9 mouse cellular contexts compared by ENCODE assay signal in genomic region chr4:137164933-137165332, GRCm38 (mm10).
A peak's percentile ranks its signal among the peaks of the same experiment; 100 is the strongest.
DNase-seq lines count a peak whose midpoint lies in the region; ATAC-seq lines count a peak whose summit lies in the region.
"Had no signal": no experiment of that assay in that cellular context is flagged by ENCODE, and none has a peak within 500 bp of the region (broad histone marks: within the 10 kb centered on the region; RNA-seq: fewer than 3 reads in every experiment).

No protein-coding gene starts in this region.

- H3K4me3 ChIP-seq in heart, embryonic 14.5 days (ENCODE audit: control insufficient read depth in 1 of 2, insufficient read depth in 1 of 2, low read depth in 1 of 2, low read length in 2 of 2): peak overlapping the region; percentile 4 to 14; a peak in 1 of 4 replicates
- H3K4me3 ChIP-seq in forebrain, embryonic 14.5 days (ENCODE audit: low read depth, low read length): 0 out of 2 replicates have a peak overlapping the region, but pooled peaks have one; percentile 6
- H3K4me3 ChIP-seq in midbrain, embryonic 14.5 days (replicated peaks; ENCODE audit: low read depth, low read length): peak overlapping the region; percentile 18; the same call in 1 of the 2 replicates

- DNase-seq in heart, postnatal 25 days (ENCODE audit: low spot score): no peak
- DNase-seq in forebrain, embryonic 14.5 days (ENCODE audit: low spot score): no peak
- DNase-seq in kidney, postnatal 14 days: peak; percentile 55
- no peak for DNase-seq in midbrain, embryonic 14.5 days
- DNase-seq in ovary, adult 18-20 months (ENCODE audit: low spot score): no peak
- no peak for DNase-seq in layer of hippocampus, adult 8-10 months (ENCODE audit: low spot score in 2 of 2)
- DNase-seq in gastrocnemius, postnatal 14 days: no peak

- no peaks in the 10 kb centered on the region for H3K9me3 ChIP-seq in heart, embryonic 14.5 days (ENCODE audit: control insufficient read depth, low read length)
- H3K9me3 ChIP-seq in forebrain, embryonic 14.5 days (replicated peaks; ENCODE audit: control insufficient read depth, low read length): no peaks in the 10 kb centered on the region; the same call in 1 of the 2 replicates
- no peaks in the 10 kb centered on the region for H3K9me3 ChIP-seq in midbrain, embryonic 14.5 days (ENCODE audit: control insufficient read depth, low read length)
- H3K9me3 ChIP-seq: G1E had no signal

- H3K4me2 ChIP-seq in heart, embryonic 14.5 days (ENCODE audit: low read length): peak overlapping the region; percentile 53
- H3K4me2 ChIP-seq in forebrain, embryonic 14.5 days (ENCODE audit: low read length): peak overlapping the region; percentile 36
- peak overlapping the region; percentile 41 for H3K4me2 ChIP-seq in midbrain, embryonic 14.5 days (ENCODE audit: low read length)

- intact Hi-C loops in heart, postnatal 25 days (cut with DNase I): loop anchor here (1.0 to 10.0 kb wide), 3 partner anchors 122 to 230 kb away; no protein-coding TSS in a partner anchor
- intact Hi-C loops in gastrocnemius, postnatal 14 days (cut with DNase I; ENCODE audit: low total_unique reads): loop anchor here (5.0 kb wide), 3 partner anchors 117 to 142 kb away; no protein-coding TSS in a partner anchor

- no peak for ATAC-seq in heart, embryonic 14.5 days (ENCODE audit: insufficient number of reproducible peaks, insufficient read depth, low FRiP score, low read depth)
- no peak for ATAC-seq in forebrain, embryonic 14.5 days
- ATAC-seq in midbrain, embryonic 14.5 days (ENCODE audit: low FRiP score, low TSS enrichment): no peak

- 31% methylated on average over 9 of the region's 9 CpGs for WGBS in heart, embryonic 14.5 days
- 33% methylated on average over 9 of the region's 9 CpGs for WGBS in forebrain, embryonic 14.5 days
- WGBS in midbrain, embryonic 14.5 days: 46% methylated on average over 9 of the region's 9 CpGs

- H3K27ac ChIP-seq in heart, embryonic 14.5 days (replicated peaks in 1 of 2; ENCODE audit: control insufficient read depth in 1 of 2, insufficient read depth in 1 of 2, low read depth in 2 of 2, low read length in 2 of 2): no peak overlapping the region
- H3K27ac ChIP-seq in forebrain, embryonic 14.5 days (ENCODE audit: low read depth, low read length): no peak overlapping the region
- H3K27ac ChIP-seq in midbrain, embryonic 14.5 days (replicated peaks; ENCODE audit: low read depth, low read length): no peak overlapping the region

- no peaks in the 10 kb centered on the region; a peak in 1 of 4 replicates for H3K4me1 ChIP-seq in heart, embryonic 14.5 days (ENCODE audit: control insufficient read depth in 2 of 2, insufficient read depth in 2 of 2, low read length in 2 of 2)
- no peaks in the 10 kb centered on the region for H3K4me1 ChIP-seq in forebrain, embryonic 14.5 days (ENCODE audit: control insufficient read depth, insufficient read depth, low read length)
- H3K4me1 ChIP-seq in midbrain, embryonic 14.5 days (ENCODE audit: control insufficient read depth, insufficient read depth, low read length): no peaks in the 10 kb centered on the region

- peaks cover 26% of the 10 kb centered on the region for H3K27me3 ChIP-seq in heart, embryonic 14.5 days (ENCODE audit: control insufficient read depth, insufficient read depth, low read length)
- H3K27me3 ChIP-seq in forebrain, embryonic 14.5 days (replicated peaks; ENCODE audit: control insufficient read depth, insufficient read depth, low read length): 0 out of 2 replicates have a peak, but pooled peaks cover 4% of the 10 kb centered on the region
- no peaks in the 10 kb centered on the region for H3K27me3 ChIP-seq in midbrain, embryonic 14.5 days (ENCODE audit: control insufficient read depth, insufficient read depth, low read length)

- H3K9ac ChIP-seq in heart, embryonic 14.5 days (ENCODE audit: low read length): no peak overlapping the region
- 0 out of 2 replicates have a peak overlapping the region, but pooled peaks have one; percentile 1 for H3K9ac ChIP-seq in forebrain, embryonic 14.5 days (ENCODE audit: low read length)
- no peak overlapping the region for H3K9ac ChIP-seq in midbrain, embryonic 14.5 days (replicated peaks; ENCODE audit: low read length)

- no peaks in the 10 kb centered on the region for H3K36me3 ChIP-seq in heart, embryonic 14.5 days (ENCODE audit: control insufficient read depth, insufficient read depth, low read length)
- no peaks in the 10 kb centered on the region for H3K36me3 ChIP-seq in forebrain, embryonic 14.5 days (ENCODE audit: control insufficient read depth, insufficient read depth, low read length)
- H3K36me3 ChIP-seq in midbrain, embryonic 14.5 days (ENCODE audit: control insufficient read depth, insufficient read depth, low read length): no peaks in the 10 kb centered on the region
- H3K36me3 ChIP-seq: G1E had no signal
